Comparison of ENCODE assay signal across 42 mouse cellular contexts in the genomic region with DNA sequence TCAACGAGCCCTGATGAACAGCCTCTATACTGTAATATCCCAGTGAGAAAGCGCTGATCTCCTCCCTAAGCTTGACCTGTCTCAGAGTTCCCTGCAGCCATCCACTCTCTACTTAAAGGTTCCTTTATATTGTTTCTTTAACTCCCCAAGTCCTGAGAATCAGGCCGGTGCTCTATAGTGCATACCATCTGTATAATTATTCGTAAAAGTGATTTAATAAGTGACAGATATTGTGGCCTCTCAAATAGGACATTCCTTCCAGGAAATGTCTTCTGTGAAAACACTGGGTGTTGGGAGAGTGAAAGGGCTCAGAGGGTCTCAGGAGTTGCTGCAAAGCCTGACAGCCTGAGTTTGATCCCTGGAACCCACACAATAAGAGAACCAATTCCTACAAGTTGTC. TPM values are rescaled to one million over a fixed set of nuclear protein-coding genes. Genes with fewer than 3 reads are reported as not detected.
"Had no signal": no experiment of that assay in that cellular context is flagged by ENCODE, and none has a peak within 500 bp of the region (broad histone marks: within the 10 kb centered on the region; RNA-seq: fewer than 3 reads in every experiment).

No protein-coding gene starts in this region.

- H3K9me3 ChIP-seq: heart, embryonic 10.5 days; heart, embryonic 12.5 days; heart, embryonic 13.5 days; heart, embryonic 15.5 days; hindbrain, embryonic 10.5 days; hindbrain, embryonic 12.5 days; hindbrain, embryonic 13.5 days; hindbrain, embryonic 15.5 days; intestine, embryonic 15.5 days; kidney, embryonic 15.5 days had no signal

- H3K9ac ChIP-seq: heart, embryonic 12.5 days; heart, embryonic 13.5 days; heart, embryonic 15.5 days; hindbrain, embryonic 12.5 days; hindbrain, embryonic 13.5 days; hindbrain, embryonic 14.5 days; hindbrain, embryonic 15.5 days; intestine, embryonic 15.5 days; kidney, embryonic 15.5 days had no signal

- H3K4me3 ChIP-seq: heart, embryonic 10.5 days; heart, embryonic 12.5 days; heart, embryonic 13.5 days; heart, embryonic 15.5 days; hindbrain, embryonic 10.5 days; hindbrain, embryonic 12.5 days; hindbrain, embryonic 13.5 days; hindbrain, embryonic 15.5 days; intestine, embryonic 15.5 days; kidney, embryonic 15.5 days; layer of hippocampus, adult 2 months had no signal

- H3K27me3 ChIP-seq: heart, embryonic 12.5 days; heart, embryonic 13.5 days; heart, embryonic 15.5 days; hindbrain, embryonic 12.5 days; hindbrain, embryonic 13.5 days; hindbrain, embryonic 15.5 days; intestine, embryonic 15.5 days; kidney, embryonic 15.5 days had no signal

- ATAC-seq: hindbrain, embryonic 16.5 days; hindbrain, postnatal 0 days; inflammation-experienced regulatory T-cells, adult 6 months; intestine, embryonic 15.5 days; intestine, embryonic 16.5 days; intestine, postnatal 0 days had no signal

- H3K4me2 ChIP-seq: heart, embryonic 12.5 days; heart, embryonic 13.5 days; heart, embryonic 15.5 days; hindbrain, embryonic 12.5 days; hindbrain, embryonic 13.5 days; hindbrain, embryonic 14.5 days; hindbrain, embryonic 15.5 days; intestine, embryonic 15.5 days; kidney, embryonic 15.5 days had no signal

- H3K27ac ChIP-seq: heart, embryonic 10.5 days; heart, embryonic 13.5 days; heart, embryonic 15.5 days; hindbrain, embryonic 10.5 days; hindbrain, embryonic 12.5 days; hindbrain, embryonic 13.5 days; hindbrain, embryonic 14.5 days; hindbrain, embryonic 15.5 days; hindbrain, postnatal 0 days; intestine, embryonic 15.5 days; kidney, embryonic 15.5 days; kidney, postnatal 0 days; layer of hippocampus, adult 2 months had no signal

- H3K4me1 ChIP-seq: hindbrain, embryonic 12.5 days; hindbrain, embryonic 13.5 days; hindbrain, embryonic 15.5 days; intestine, embryonic 15.5 days had no signal

- DNase-seq: heart, postnatal 10 days; heart, postnatal 14 days; heart, postnatal 36 days; heart, postnatal 4 days; kidney, adult 11 months; kidney, adult 18-20 months; kidney, adult 2 months; kidney, adult 8-10 months; kidney, adult 9 months; kidney, postnatal 10 days; kidney, postnatal 14 days; kidney, postnatal 25 days; kidney, postnatal 36 days; kidney, postnatal 4 days; layer of hippocampus, adult 9-11 months; layer of hippocampus, postnatal 36 days had no signal

- H3K36me3 ChIP-seq: intestine, embryonic 15.5 days had no signal

RNA-seq across cellular contexts. Expression of gene Gm17409, which starts 8.2 kb away (rescaled TPM):
- polyA plus RNA-seq: heart, embryonic 10.5 days; heart, embryonic 12.5 days; heart, embryonic 14.5 days; heart, embryonic 15.5 days; heart, embryonic 16.5 days; heart, postnatal 0 days; hindbrain, embryonic 10.5 days; hindbrain, embryonic 11.5 days; hindbrain, embryonic 12.5 days; hindbrain, embryonic 13.5 days; hindbrain, embryonic 14.5 days; hindbrain, embryonic 15.5 days; hindbrain, embryonic 16.5 days; hindbrain, postnatal 0 days; inflammation-experienced regulatory T-cells, adult 6 months; intestine, embryonic 14.5 days; intestine, embryonic 15.5 days; intestine, postnatal 0 days; kidney, adult 2 months; kidney, embryonic 14.5 days; kidney, embryonic 15.5 days; kidney, embryonic 16.5 days; kidney, postnatal 0 days; large intestine, adult 2 months had no signal
